Mouse (Mus musculus) small intestine, adult 2 months (tissue): ENCODE data around the gene Psen2. TPM values are rescaled to one million over a fixed set of nuclear protein-coding genes. Genes with fewer than 3 reads are reported as not detected.

ENCODE experiments used
- H3K27ac ChIP-seq: fragments of 200-500 bp; 2 replicates; pipeline ENCODE4 v1.5.1; 2012; ENCODE audit warnings: low read depth, low read length, control low read depth, inconsistent platforms; ENCODE audit not compliant: insufficient read depth
- H3K27me3 ChIP-seq: fragments of 200-500 bp; 2 replicates; pipeline ENCODE4 v1.6.1; 2012; ENCODE audit warnings: mild to moderate bottlenecking, moderate library complexity, low read length, inconsistent platforms; ENCODE audit not compliant: control insufficient read depth, insufficient read depth
- H3K36me3 ChIP-seq: fragments of 200-500 bp; 2 replicates; pipeline ENCODE4 v1.6.1; 2012; ENCODE audit warnings: mild to moderate bottlenecking, low read length, control low read depth, inconsistent platforms; ENCODE audit not compliant: control insufficient read depth, insufficient read depth
- H3K4me1 ChIP-seq: fragments of 200-500 bp; 2 replicates; pipeline ENCODE4 v1.6.1; 2012; ENCODE audit warnings: low read length, inconsistent platforms, mixed read lengths; ENCODE audit not compliant: control insufficient read depth, insufficient read depth, insufficient read length
- H3K4me3 ChIP-seq: fragments of 200-500 bp; 2 replicates; pipeline ENCODE4 v1.5.1; 2012; ENCODE audit warnings: low read depth, mild to moderate bottlenecking, control low read depth, inconsistent platforms, low read length, moderate library complexity
- CTCF ChIP-seq: fragments of 200-500 bp; IDR thresholded peaks from 2 replicates; pipeline ENCODE4 v1.5.1; 2012; ENCODE audit warnings: low read depth, mild to moderate bottlenecking, control low read depth, inconsistent platforms, low read length, moderate library complexity, mixed read lengths; ENCODE audit not compliant: insufficient replicate concordance, insufficient read length; ENCODE audit errors: extremely low read depth
- POLR2A ChIP-seq: fragments of 200-500 bp; IDR thresholded peaks from 2 replicates; pipeline ENCODE4 v1.6.1; 2012; ENCODE audit warnings: low read depth, mild to moderate bottlenecking, control low read depth, inconsistent platforms, low read length, moderate library complexity
- WGBS: fragments of 180-500 bp; shearing (Covaris S2); methylation state at CpG from one replicate; pipeline ENCODE4 v1.1.7; 2018; 5-methylcytosine and 5-hydroxymethylcytosine counted together
- polyA plus RNA-seq: library from polyadenylated mRNA; depleted of rRNA; stranded (reverse); fragments of >200 nt; gene quantifications from 2 replicates; pipeline ENCODE4 v1.2.3, GENCODE M21; 2012

Gene Psen2
- polyA plus RNA-seq, 1 experiment = 24.7 TPM

- no peak for TF ChIP-seq POLR2A
- no peak for TF ChIP-seq CTCF
- H3K27me3 ChIP-seq = no peaks in the 10 kb centered on the region
- 83% methylated on average over 9 of the region's 9 CpGs for WGBS
- H3K27ac ChIP-seq = no peak overlapping the region
- no peaks in the 10 kb centered on the region for H3K36me3 ChIP-seq
- H3K4me1 ChIP-seq = peaks cover 3% of the 10 kb centered on the region; the same call in 1 of the 2 replicates
- H3K4me3 ChIP-seq = no peak overlapping the region
These were observed 14.3 kb upstream of the Psen2 start for GRCm38 (mm10) chr1:180277563-180277962.

GRCm38 (mm10) chr1:180274725-180275308, 11.6 kb upstream of the Psen2 start:
- WGBS = 79% methylated on average over 10 of the region's 10 CpGs
- TF ChIP-seq POLR2A (no peak), CTCF (no peak)
- Histone ChIP-seq H3K27ac (0 out of 2 replicates have a peak overlapping the region, but pooled peaks have one; percentile 4), H3K4me1 (peaks cover 3% of the 10 kb centered on the region; the same call in 1 of the 2 replicates), H3K27me3 (no peaks in the 10 kb centered on the region), H3K36me3 (no peaks in the 10 kb centered on the region), H3K4me3 (no peak overlapping the region)

- Histone ChIP-seq H3K4me3 (no peak overlapping the region), H3K27ac (peak overlapping the region; percentile 4), H3K4me1 (peaks cover 4% of the 10 kb centered on the region; the same call in 1 of the 2 replicates), H3K36me3 (no peaks in the 10 kb centered on the region), H3K27me3 (no peaks in the 10 kb centered on the region)
- TF ChIP-seq CTCF (no peak), POLR2A (no peak)
- 21% methylated on average over 2 of the region's 2 CpGs for WGBS
These were observed 5.8 kb upstream of the Psen2 start for GRCm38 (mm10) chr1:180269033-180269432.

- H3K36me3 ChIP-seq = no peaks in the 10 kb centered on the region
- peak overlapping the region; percentile 4 for H3K27ac ChIP-seq
- no peaks in the 10 kb centered on the region for H3K27me3 ChIP-seq
- TF ChIP-seq POLR2A = no peak
- TF ChIP-seq CTCF = peak; percentile 100
- H3K4me1 ChIP-seq = peaks cover 4% of the 10 kb centered on the region; the same call in 1 of the 2 replicates
- 17% methylated on average over 12 of the region's 12 CpGs for WGBS
- H3K4me3 ChIP-seq = no peak overlapping the region
These were observed 5.2 kb upstream of the Psen2 start for GRCm38 (mm10) chr1:180268249-180269031.

GRCm38 (mm10) chr1:180267151-180267550, 3.9 kb upstream of the Psen2 start:
- H3K27ac ChIP-seq = no peak overlapping the region
- no peak overlapping the region for H3K4me3 ChIP-seq
- H3K4me1 ChIP-seq = peaks cover 4% of the 10 kb centered on the region; the same call in 1 of the 2 replicates
- H3K36me3 ChIP-seq = no peaks in the 10 kb centered on the region
- TF ChIP-seq CTCF (no peak), POLR2A (no peak)
- no peaks in the 10 kb centered on the region for H3K27me3 ChIP-seq
- 78% methylated on average over 10 of the region's 10 CpGs for WGBS

- H3K4me3 ChIP-seq = peak overlapping the region; percentile 40; the same call in 1 of the 2 replicates
- TF ChIP-seq CTCF = no peak
- TF ChIP-seq POLR2A = no peak
- no peaks in the 10 kb centered on the region for H3K36me3 ChIP-seq
- H3K4me1 ChIP-seq = peaks cover 4% of the 10 kb centered on the region; the same call in 1 of the 2 replicates
- H3K27me3 ChIP-seq = no peaks in the 10 kb centered on the region
- H3K27ac ChIP-seq = no peak overlapping the region
- WGBS = 6% methylated on average over 7 of the region's 7 CpGs
These were observed 2.2 kb upstream of the Psen2 start for GRCm38 (mm10) chr1:180265399-180265798.

GRCm38 (mm10) chr1:180264851-180265250, 1.6 kb upstream of the Psen2 start:
- Histone ChIP-seq H3K27ac (0 out of 2 replicates have a peak overlapping the region, but pooled peaks have one; percentile 3), H3K4me1 (peaks cover 4% of the 10 kb centered on the region; the same call in 1 of the 2 replicates), H3K36me3 (no peaks in the 10 kb centered on the region), H3K27me3 (no peaks in the 10 kb centered on the region), H3K4me3 (peak overlapping the region; percentile 40; the same call in 1 of the 2 replicates)
- TF ChIP-seq CTCF (no peak), POLR2A (no peak)
- 30% methylated on average over 10 of the region's 10 CpGs for WGBS
